Mouse (Mus musculus): ENCODE measurements around the gene Gucy2d. TPM values are rescaled to one million over a fixed set of nuclear protein-coding genes. Genes with fewer than 3 reads are reported as not detected.

Gene Gucy2d
- total RNA-seq, 2 experiments from 2014 or later: not detected

DNA sequence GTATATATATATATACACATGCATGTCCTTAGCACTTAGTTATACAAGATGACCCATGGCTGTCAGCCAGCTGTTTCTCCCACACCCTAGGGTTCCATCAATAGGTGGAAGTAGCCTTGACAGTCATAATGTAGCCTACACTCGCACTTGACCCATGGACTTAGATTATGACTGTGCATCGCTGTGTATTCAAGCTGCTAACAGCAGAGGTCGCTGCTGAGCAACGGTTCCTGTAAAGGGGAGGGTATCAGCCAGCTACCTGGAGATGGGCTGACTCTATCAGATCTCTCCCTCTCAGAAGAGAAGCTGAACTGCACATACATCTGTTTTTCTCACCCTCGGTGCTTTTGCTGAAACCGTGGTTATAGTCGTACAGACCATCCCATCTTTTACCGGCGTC is 2.6 kb upstream of the Gucy2d start:
- ATAC-seq (replicated peaks; ENCODE audit: poor library complexity, severe bottlenecking): peak; percentile 58

GRCm38 (mm10) chr7:98446873-98447272 is 6.7 kb downstream of the Gucy2d start:
- no peak for ATAC-seq (replicated peaks; ENCODE audit: poor library complexity, severe bottlenecking)

DNA sequence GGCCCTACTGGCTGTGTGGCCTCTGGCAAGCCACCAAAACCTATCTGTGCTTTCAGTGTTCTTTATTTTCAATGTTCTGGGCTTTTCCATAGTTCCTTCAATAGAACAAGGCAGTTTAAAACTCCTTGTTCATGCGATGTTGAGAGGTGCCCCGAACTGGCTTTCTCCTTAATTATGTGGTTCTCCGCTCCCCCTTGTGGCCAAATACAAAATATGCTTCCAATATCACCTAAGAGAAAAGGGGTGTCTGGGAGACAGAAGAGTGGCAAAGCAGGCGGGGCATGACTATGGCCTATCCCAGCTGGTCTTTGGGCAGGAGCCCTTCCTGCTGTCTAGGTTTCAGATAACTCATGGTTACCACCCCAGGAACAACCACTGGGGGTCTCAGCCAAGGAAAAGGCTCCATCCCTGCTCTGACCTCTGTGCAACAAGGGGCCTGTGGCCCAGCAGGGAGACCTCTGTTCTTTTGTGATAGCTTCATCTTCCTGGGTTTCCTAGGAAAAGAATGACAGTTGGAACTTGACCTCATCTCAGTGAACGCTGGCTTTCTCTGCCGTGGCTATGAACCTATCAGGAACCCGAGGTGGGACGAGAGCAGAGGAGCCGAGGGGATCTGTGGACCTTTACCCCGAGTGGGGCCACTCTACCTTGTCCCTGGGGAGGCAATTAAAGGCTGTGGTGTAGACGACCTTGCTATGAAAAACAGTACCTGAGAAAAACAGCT is 7.5 kb downstream of the Gucy2d start:
- ATAC-seq (replicated peaks; ENCODE audit: poor library complexity, severe bottlenecking): peak; percentile 63

GRCm38 (mm10) chr7:98448309-98448630 is 8.1 kb downstream of the Gucy2d start:
- no peak for ATAC-seq (replicated peaks; ENCODE audit: poor library complexity, severe bottlenecking)

DNA sequence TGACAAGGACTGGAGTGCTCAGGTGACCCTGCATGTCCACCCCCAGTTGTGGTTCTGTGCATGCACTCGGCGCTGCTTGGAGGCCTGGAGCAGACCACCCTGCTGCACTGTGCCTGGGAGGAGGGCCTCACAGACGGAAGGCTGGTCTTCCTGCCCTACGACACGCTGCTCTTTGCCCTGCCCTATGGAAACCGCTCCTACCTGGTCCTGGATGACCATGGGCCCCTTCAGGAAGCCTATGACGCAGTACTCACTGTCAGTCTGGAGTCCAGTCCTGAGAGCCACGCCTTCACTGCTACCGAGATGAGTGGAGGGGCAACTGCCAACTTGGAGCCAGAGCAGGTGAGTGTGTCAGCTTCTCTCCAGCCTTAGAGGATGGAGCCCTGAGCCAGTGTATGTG is 9.5 kb downstream of the Gucy2d start:
- no peak for ATAC-seq (replicated peaks; ENCODE audit: poor library complexity, severe bottlenecking)

DNA sequence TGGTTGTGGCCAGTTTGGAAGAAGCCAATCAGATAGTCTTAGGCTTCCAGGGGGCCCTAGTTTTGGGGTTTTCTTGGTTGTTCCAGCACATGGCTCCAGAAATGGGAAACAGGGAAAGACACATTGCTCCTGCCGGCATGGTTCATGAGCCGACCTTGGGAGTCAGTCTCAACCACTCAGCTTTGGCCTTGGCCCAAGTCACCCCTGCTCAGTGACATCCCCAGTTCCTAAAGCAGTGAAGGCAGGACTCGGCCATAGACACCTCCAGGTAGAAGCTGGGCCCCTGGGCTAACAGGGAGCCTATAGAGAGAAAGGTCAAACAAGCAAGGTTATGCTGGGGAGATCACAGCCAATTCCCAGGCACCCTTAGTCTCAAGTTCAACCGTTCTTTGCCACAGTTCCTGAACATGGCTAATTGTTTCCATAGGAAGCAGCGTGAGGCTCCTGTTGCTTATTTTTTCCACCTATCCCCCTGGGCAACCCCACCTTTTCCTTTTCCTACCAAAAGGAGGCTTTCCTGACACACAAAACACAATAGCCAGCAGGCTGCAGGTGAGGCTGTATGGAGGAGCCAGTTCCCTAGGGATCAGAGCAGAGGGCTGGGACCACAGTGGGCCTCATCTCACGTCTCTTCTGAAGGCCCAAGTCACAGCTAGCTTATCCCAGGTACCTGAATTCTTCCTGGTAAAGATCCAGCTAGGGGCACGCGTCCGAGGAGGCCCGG is 14.3 kb downstream of the Gucy2d start:
- no peak for ATAC-seq (replicated peaks; ENCODE audit: poor library complexity, severe bottlenecking)

DNA sequence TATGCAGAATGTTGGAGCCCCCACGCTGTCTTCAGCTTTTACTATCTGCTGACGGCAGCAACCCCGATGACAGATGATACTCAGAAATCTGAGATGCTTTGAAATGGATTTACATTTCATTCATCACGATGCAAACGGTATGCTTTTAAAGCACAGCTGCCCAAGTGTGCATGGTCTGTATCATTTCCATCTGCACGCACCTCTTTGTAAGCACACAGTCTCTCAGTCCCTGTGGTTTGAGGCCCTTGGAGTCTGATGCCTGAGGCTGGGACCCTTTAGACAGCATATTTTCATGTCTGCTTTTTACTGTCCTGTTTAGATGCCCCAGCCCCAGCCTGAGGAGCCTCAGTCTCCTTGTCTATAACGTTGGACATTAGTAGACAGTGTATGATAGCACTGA is 20.1 kb downstream of the Gucy2d start:
- no peak for ATAC-seq (replicated peaks; ENCODE audit: poor library complexity, severe bottlenecking)

DNA sequence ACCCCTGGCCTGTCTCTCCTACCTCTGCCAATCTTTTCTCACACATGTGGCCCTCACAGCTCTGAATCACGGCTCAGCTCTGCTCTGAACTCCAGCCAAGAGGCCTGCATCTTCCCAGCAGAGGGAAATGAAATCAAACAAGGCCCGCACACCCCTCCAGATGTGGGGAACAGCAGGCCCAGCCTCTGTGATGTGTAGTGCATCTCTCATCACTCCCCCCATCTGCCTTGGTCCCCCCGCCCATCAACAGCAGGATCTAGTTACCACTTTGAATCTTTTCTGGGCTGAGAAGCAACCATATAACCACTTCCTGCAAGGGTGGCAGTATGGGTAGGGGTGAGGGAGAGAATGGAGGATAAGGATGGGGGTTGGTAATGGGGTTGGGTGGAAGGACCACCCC is 28.9 kb downstream of the Gucy2d start:
- ATAC-seq (replicated peaks; ENCODE audit: poor library complexity, severe bottlenecking): no peak

- ATAC-seq (replicated peaks; ENCODE audit: poor library complexity, severe bottlenecking): no peak
These were observed 32.3 kb downstream of the Gucy2d start for GRCm38 (mm10) chr7:98472529-98472928.

DNA sequence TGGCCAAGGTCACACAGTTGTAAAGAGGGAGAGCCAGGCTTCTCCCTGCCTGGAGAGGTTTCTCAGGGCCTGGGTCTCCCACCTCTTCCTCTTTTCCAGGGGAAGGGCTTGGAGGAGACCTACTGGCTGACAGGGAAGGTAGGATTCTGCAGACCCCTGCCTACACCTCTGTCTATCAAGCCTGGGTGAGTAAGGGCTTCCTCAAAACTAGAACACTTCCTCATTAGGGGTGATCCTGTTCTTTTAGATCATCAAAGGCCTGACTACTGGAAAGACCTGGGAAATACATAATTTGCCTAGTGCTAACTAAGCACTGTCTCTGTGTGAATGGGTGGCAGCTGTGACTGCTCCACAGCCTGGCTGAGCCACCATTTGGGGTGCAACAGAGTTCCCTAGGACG is 34.3 kb downstream of the Gucy2d start:
- ATAC-seq (replicated peaks; ENCODE audit: poor library complexity, severe bottlenecking): peak; percentile 57

- no peak for ATAC-seq (replicated peaks; ENCODE audit: poor library complexity, severe bottlenecking)
These were observed 36.9 kb downstream of the Gucy2d start for GRCm38 (mm10) chr7:98477153-98477552.

- ATAC-seq (replicated peaks; ENCODE audit: poor library complexity, severe bottlenecking): no peak
These were observed 40.3 kb downstream of the Gucy2d start for GRCm38 (mm10) chr7:98480481-98480880.

- ATAC-seq (replicated peaks; ENCODE audit: poor library complexity, severe bottlenecking): peak; percentile 76
These were observed 41.0 kb downstream of the Gucy2d start for GRCm38 (mm10) chr7:98481066-98481734.

GRCm38 (mm10) chr7:98481861-98482260 is 41.6 kb downstream of the Gucy2d start:
- ATAC-seq (replicated peaks; ENCODE audit: poor library complexity, severe bottlenecking): no peak

GRCm38 (mm10) chr7:98482551-98483267 is 42.5 kb downstream of the Gucy2d start:
- ATAC-seq (replicated peaks; ENCODE audit: poor library complexity, severe bottlenecking): no peak

DNA sequence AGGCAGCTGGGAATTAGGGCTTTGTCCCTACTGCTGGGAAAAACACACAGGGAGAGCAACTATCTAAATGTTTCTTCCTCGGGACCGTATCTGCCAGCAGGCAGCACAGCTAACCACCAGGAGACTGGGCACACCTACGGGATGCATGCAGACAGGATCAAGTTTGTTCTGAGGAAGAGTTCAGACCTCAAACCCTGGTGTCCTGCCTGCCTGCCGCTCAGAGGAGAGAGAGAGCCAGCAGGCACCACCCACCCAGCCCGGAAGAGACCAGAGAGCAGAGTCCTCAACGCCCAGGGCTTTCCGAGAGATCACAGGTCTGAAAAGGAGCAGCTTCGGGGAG is 43.0 kb downstream of the Gucy2d start:
- ATAC-seq (replicated peaks; ENCODE audit: poor library complexity, severe bottlenecking): no peak

DNA sequence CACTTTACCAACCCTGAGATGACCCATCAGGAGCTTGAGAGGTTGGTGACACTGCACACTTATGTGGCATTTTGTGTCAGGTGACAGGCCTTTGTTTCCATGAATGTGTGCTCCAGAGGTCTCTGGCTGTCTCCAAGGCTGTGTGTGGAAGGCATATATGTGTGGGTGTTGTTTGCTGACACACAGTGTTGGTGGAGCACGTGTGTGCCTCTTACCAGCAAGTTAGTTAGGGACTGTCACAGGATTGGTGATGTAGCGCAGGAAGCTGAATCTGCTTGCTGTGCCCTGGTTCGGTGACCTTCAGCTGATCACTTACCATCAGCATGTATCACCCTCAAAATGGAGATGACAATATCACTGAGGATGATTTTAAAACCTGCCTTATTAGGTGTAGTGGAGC is 44.7 kb downstream of the Gucy2d start:
- ATAC-seq (replicated peaks; ENCODE audit: poor library complexity, severe bottlenecking): no peak

- no peak for ATAC-seq (replicated peaks; ENCODE audit: poor library complexity, severe bottlenecking)
These were observed 45.3 kb downstream of the Gucy2d start for GRCm38 (mm10) chr7:98485508-98485907.

DNA sequence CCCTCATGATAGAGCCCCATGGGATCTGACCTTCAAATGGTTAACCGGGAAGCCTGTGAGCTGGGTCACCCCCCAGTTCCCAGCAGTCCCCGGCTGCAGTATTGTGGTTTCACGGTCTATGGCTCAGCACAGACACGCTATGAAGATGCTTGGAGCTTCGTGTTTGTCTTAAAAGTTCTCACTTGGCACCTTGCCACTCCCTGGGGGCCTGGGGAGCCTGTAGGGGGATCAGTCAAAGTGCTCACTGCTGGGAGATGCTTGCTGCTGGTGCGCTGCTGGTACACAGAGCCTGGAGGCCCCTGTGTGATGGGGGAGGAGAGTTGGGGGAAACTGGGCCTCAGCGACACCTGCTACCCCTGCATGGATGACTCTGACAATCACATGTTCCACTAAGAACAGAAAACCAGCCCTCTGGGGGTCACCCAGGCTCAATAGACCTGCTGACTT is 46.3 kb downstream of the Gucy2d start:
- no peak for ATAC-seq (replicated peaks; ENCODE audit: poor library complexity, severe bottlenecking)

- no peak for ATAC-seq (replicated peaks; ENCODE audit: poor library complexity, severe bottlenecking)
These were observed 47.2 kb downstream of the Gucy2d start for GRCm38 (mm10) chr7:98487202-98487980.

All from granulocyte monocyte progenitor cell, adult 5-6 weeks (primary cell).